Mouse (Mus musculus): ENCODE measurements around the gene Rgs3.
"Not testable (repeated sequence)": the region's sequence is repeated elsewhere in the genome, so short reads cannot be mapped to it uniquely, and the experiment has no call there.

The Rgs3 gene

DNA sequence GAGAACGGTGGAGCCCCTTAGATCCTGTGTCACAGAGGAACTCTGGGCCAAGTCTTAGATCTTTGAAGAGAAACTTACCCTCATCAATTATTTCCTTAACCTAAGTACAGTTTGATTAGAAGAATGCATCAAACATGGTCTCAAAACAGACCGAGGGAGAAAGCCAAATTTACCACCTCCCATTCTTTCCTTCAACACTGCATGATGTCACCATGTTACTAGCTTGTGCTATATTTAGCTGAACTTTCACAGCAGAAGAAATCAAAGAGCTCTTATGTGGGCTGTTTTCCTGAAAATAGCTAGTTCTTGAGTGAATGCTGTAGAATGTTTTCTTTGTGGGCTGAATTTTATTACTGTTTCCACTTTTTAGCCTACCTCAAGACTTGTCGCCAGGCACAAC, 2.2 kb upstream of the Rgs3 start:
- no peak for DNase-seq

DNA sequence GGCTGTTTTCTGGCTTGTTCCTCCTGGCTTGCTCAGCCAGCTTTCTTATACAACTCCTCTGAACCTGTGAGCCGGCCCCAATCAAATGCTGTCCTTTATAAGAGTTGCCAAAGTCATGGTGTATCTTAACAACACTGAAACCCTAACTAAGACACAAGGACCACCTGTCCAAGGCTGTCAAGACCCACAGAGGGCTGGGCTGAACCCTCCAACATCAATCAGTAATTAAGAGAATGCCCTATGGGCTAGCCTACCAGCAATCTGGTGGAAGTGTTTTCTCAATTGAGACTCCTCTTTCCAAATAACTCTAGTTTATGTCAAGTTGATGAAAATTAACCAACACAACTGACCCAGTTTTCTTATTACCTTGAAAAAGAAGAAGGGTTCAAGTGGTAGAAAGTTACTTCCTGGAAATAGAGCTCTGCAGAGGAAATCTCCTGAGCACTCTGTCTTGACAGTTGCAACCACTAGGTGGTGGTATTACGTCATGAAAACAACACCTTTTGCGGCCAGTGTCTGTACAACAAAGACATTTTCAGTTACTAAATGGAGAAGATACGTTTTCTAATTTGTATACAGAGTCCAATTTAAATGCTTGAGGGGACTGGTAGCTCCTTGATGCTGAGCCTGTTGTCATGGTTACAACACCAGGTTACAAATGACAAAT, 1.4 kb downstream of the Rgs3 start:
- DNase-seq, result peak; percentile 69

- DNase-seq, result no peak
These were observed 2.0 kb downstream of the Rgs3 start for GRCm38 (mm10) chr4:62561630-62562001.

- DNase-seq, result no peak
These were observed 2.4 kb downstream of the Rgs3 start for GRCm38 (mm10) chr4:62562006-62562405.

- no peak for DNase-seq
These were observed 6.9 kb downstream of the Rgs3 start for GRCm38 (mm10) chr4:62566530-62566929.

DNA sequence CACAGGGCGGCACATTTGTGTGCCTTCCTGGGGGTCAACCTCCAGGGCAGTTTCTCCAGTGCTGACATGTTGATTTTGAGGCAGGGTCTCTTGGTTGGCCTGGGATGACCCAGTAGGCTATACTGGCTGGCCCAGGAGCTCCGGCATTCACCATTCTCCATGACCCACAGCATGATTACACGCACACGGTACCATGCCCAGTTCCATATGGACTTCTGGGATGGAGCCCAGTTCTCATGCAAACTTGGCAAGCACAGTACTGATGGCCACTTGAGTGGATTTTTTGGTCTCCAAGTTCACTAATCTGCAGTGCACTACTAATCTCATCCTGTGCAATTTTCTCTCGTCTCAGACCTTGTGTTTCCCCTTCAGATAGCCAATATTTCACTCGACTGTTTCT, 8.0 kb downstream of the Rgs3 start:
- DNase-seq, result no peak

DNA sequence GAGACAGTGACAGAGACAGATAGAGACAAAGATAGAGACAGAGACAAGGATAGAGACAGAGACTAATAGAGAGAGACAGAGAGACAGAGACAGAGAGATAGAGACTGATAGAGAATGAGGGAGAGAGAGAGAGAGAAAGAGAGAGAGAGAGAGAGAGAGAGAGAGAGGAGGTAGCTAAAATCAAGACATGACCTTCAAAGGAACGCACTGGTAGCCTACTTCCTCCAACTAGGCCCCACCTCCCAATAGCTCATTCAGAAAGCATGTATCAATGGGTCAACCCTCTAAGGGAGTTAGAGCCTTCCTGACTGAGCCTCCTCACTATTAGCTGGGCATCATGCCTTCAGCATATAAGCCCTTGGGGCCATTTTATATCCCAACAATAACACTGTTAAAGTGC, 8.7 kb downstream of the Rgs3 start:
- DNase-seq, result no peak

DNA sequence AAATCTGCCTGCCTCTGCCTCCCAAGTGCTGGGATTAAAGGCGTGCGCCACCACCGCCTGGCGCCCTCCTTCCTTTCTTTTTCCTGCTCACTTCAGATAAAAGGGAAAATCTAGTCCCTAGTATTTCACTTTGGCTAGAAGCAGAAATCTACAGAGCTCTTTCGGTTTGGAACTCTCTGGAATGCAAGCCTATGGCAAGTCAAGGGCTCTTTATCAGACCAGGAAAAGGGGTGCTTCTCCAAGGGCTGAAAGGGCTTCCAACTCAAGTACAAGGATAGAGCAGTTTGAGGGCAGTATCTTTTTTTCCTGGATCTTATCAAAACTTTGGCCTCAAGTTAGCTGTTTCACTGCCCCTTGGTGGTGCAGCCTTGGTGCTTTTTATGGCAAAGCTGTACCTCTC, 10.0 kb downstream of the Rgs3 start:
- DNase-seq, result no peak

- no peak for DNase-seq
These were observed 10.4 kb downstream of the Rgs3 start for GRCm38 (mm10) chr4:62570029-62570428.

- peak; percentile 84 for DNase-seq
These were observed 23.0 kb downstream of the Rgs3 start for GRCm38 (mm10) chr4:62582365-62583264.

- DNase-seq, result peak; percentile 22
These were observed 23.8 kb downstream of the Rgs3 start for GRCm38 (mm10) chr4:62583265-62584092.

GRCm38 (mm10) chr4:62587067-62587466, 27.4 kb downstream of the Rgs3 start:
- no peak for DNase-seq

- no peak for DNase-seq
These were observed 31.2 kb downstream of the Rgs3 start for GRCm38 (mm10) chr4:62590878-62591277.

DNA sequence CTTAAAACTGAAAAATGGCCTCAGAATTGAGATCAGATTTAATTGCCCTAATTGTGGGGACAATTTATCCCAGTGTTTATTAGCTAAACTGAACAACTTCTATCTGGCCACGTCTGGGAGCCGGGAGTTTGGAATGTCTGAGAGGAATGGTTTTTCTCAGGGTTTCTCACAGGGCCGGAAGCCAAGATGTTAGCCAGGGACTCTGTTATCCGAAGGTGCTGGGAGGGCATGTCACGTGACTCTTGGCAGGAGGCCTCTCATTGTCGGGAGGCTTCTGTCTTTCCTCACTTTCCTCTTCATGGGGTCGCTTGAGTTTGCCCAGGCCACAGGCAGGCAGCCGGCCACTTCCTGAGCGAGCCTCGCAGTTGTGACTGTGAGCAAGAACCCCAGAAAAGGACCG, 31.7 kb downstream of the Rgs3 start:
- no peak for DNase-seq

DNA sequence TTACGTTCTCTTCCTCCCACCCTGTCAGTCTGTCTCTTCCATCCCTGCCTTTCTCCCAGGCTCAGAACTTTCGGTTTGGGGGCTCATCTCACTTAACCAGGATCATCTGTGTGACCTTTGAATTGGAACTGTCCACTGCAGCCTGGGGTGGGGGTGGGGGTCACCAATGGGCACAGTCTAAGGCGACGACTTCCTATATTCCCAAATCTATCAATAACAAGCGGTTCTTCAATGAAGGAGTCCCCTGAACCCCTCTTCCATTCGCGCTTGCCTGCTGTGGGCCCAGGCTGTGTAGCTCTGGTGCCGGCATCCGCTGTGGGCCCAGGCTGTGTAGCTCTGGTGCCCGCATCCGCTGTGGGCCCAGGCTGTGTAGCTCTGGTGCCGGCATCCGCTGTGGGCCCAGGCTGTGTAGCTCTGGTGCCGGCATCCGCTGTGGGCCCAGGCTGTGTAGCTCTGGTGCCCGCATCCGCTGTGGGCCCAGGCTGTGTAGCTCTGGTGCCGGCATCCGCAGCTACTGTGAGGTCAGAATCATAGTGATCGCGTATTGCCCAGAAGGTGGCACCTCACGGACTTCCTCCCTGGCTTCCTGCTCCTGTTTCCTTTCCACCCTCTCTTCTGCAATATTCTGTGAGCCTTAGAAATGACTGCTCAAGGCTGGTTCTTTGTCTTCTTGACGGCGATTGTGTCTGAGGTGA, 34.0 kb downstream of the Rgs3 start:
- DNase-seq, result not testable (repeated sequence)

DNA sequence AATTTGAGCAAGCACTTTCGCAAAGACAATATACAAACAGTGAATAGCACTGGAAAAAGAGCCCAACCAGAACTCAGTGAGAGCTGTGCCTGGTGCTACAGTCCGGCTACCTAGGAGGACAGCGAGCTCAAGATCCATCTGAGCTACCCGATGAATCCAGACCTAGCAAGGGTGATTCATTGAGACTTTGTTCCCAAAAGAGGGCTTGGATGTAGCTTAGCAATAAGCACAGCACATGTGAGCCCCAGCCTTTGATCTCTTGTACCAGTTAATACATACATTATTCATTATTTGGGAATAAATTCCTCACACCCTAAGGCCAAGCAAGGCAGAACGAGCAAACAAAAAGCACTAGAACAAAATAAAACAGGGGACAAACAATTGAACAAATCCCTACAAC, 34.8 kb downstream of the Rgs3 start:
- no peak for DNase-seq

GRCm38 (mm10) chr4:62596051-62596450, 36.4 kb downstream of the Rgs3 start:
- DNase-seq, result no peak

DNA sequence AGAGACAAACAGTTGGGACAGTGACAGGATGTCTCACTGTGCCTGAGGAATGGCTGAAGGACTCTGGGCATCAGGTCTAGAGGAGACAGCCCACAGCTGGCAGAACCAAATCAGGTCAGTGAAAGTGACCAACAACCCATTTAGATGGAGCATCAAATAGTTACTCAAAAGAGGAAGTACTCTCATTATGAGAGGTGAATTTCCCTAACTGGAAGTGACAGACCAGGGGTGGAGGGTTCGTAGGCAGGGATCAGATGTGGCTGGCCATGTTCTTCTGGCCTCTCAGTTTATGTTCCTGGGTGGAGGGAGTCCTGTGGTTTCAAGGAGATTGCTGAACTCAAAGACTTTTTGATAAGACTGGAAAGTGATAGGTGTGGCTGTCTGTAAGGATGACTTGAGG, 40.9 kb downstream of the Rgs3 start:
- DNase-seq, result no peak

DNA sequence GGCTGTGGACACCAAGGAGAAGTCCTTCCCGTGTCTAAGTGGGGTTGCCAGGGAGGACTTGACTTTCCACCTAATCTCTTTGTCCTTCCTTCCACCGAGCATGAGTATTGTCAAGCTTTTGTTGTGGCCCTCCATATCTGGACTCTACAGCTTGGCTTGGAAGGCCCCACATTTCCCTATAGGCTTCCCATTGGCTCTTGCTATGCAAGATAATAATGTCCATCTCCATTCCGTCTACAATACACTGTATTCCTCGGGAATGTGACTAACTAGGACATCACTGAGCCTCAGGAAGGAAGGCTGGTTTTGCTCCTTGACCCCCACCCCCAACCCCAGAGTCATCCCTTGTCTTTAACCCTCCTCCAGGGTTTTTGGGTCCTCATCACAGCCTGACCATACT, 44.0 kb downstream of the Rgs3 start:
- DNase-seq, result no peak

DNA sequence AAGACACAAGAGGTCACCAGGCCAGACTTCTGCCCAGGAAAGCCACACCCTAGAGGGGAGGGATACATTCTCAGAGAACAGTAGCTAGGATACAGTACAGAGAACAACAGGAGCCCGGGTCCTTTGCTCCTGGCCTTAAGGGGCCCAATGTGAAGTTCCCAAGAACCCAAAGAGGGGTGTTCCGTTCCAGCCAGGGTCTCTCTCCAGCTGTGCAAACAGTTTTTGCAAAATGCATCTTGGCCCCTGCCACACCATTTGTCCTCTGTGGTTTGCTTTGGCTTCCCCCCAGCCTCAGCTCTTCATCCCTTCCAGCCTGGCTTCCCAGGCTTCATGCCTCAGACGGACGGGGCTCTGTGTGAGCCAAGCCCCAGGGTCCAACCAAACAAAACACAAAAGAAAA, 44.4 kb downstream of the Rgs3 start:
- no peak for DNase-seq

DNA sequence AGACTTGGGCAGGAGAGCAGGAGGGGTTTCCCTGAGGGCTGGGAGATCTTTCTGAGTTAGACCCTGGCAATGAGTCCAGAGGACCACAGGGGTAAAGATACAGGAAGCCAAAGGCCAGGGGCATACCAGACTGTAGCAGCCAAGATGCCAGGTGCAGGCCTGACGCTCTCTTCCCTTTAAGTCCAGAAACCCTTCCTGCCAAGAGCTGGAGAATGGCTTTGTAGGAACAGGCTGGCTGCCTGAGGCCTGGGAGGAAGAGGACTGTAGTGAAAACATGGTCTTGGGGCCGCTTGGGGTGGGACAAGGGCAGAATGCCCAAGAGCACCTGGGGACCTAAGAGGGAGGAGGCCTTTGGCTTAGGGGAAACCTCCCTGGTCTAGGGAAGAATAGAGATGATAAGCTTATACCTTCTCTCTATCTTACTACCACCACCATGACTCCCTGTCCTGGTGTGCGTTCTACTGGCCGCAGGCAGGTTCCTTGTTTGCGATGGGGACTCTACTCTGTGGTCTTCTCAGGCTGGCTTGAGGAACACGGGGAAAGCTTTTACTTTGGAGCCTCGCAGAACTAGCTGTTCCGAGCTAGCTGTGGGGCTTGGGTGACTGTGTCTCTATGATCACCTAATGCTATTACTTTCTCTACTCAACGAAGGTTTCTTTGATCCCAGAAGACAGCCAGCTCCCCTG, 46.4 kb downstream of the Rgs3 start:
- no peak for DNase-seq

GRCm38 (mm10) chr4:62606542-62606882, 46.9 kb downstream of the Rgs3 start:
- no peak for DNase-seq
